Mouse (Mus musculus): Measurements from ENCODE around the gene Pde7b. TPM values are rescaled to one million over a fixed set of nuclear protein-coding genes. Genes with fewer than 3 reads are reported as not detected.

The Pde7b gene
- polyA plus RNA-seq, 1 experiment from 2014 or later: 4.3 TPM

DNA sequence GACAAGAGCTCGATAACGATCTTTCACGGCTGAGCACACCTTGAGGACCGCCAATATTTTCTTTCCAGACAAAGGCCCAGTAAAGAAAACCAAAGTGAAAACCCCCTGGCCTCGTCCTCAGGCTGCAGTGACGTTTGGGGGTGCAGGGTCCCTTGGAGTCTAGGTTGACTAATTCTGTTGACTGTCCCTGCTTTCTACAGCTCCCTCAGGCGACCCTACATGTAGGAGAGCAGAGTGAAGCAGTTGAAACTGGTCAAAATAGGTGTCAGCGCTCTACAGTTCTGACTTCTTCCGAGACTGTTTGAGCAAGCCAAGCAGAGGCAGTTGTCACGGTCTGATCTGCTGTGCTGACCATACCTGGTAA lies 306.0 kb downstream of the Pde7b start:
- DNase-seq (ENCODE audit: low spot score): no peak
- H3K36me3 ChIP-seq (replicated peaks; ENCODE audit: control insufficient read depth, insufficient read depth, low read depth, low read length): no peaks in the 10 kb centered on the region
- H3K9me3 ChIP-seq (replicated peaks; ENCODE audit: control insufficient read depth, low read length): no peaks in the 10 kb centered on the region
- H3K4me3 ChIP-seq (ENCODE audit: low read depth, low read length): no peak overlapping the region
- 86% methylated on average over 10 of the region's 10 CpGs for WGBS
- no peak for ATAC-seq (replicated peaks; ENCODE audit: insufficient number of reproducible peaks, low FRiP score, low TSS enrichment, low read depth)
- H3K27ac ChIP-seq (replicated peaks; ENCODE audit: low read depth, low read length): no peak overlapping the region
- H3K9ac ChIP-seq (replicated peaks; ENCODE audit: low read length): no peak overlapping the region
- H3K27me3 ChIP-seq (ENCODE audit: control insufficient read depth, insufficient read depth, low read length): no peaks in the 10 kb centered on the region
- no peak overlapping the region for H3K4me2 ChIP-seq (ENCODE audit: low read depth, low read length)
- no peaks in the 10 kb centered on the region for H3K4me1 ChIP-seq (ENCODE audit: control insufficient read depth, insufficient read depth, low read length)

- H3K9me3 ChIP-seq (replicated peaks; ENCODE audit: control insufficient read depth, low read length): no peaks in the 10 kb centered on the region
- no peaks in the 10 kb centered on the region for H3K4me1 ChIP-seq (ENCODE audit: control insufficient read depth, insufficient read depth, low read length)
- no peak overlapping the region for H3K4me2 ChIP-seq (ENCODE audit: low read depth, low read length)
- H3K9ac ChIP-seq (replicated peaks; ENCODE audit: low read length): no peak overlapping the region
- H3K36me3 ChIP-seq (replicated peaks; ENCODE audit: control insufficient read depth, insufficient read depth, low read depth, low read length): no peaks in the 10 kb centered on the region
- ATAC-seq (replicated peaks; ENCODE audit: insufficient number of reproducible peaks, low FRiP score, low TSS enrichment, low read depth): no peak
- no peak overlapping the region for H3K27ac ChIP-seq (replicated peaks; ENCODE audit: low read depth, low read length)
- 68% methylated on average over 11 of the region's 11 CpGs for WGBS
- DNase-seq (ENCODE audit: low spot score): no peak
- H3K27me3 ChIP-seq (ENCODE audit: control insufficient read depth, insufficient read depth, low read length): no peaks in the 10 kb centered on the region
- H3K4me3 ChIP-seq (ENCODE audit: low read depth, low read length): no peak overlapping the region
These were observed 306.5 kb downstream of the Pde7b start for GRCm38 (mm10) chr10:20418202-20418855.

DNA sequence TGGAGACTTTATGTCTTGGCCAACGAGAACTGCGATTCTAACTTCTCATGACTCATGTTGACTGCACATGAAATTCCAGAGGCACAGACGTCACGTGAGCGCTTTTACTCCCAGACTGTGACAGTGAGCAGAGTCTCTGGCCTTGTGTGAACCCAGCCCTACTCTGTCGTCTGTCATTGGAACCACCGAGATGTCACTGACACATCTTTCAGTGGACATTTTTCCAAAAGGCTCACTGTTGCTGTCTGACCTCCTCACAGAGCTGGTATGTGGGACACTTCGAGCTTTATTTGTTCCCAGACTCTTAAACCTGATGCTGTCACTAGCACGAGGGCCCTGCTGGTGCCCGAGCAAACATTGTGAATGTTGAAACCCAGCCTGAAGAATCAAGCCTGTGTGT lies 315.7 kb downstream of the Pde7b start:
- Histone ChIP-seq H3K27me3 (ENCODE audit: control insufficient read depth, insufficient read depth, low read length) (no peaks in the 10 kb centered on the region), H3K4me3 (ENCODE audit: low read depth, low read length) (no peak overlapping the region), H3K4me2 (ENCODE audit: low read depth, low read length) (no peak overlapping the region), H3K27ac (replicated peaks; ENCODE audit: low read depth, low read length) (no peak overlapping the region), H3K4me1 (ENCODE audit: control insufficient read depth, insufficient read depth, low read length) (no peaks in the 10 kb centered on the region), H3K36me3 (replicated peaks; ENCODE audit: control insufficient read depth, insufficient read depth, low read depth, low read length) (no peaks in the 10 kb centered on the region), H3K9ac (replicated peaks; ENCODE audit: low read length) (no peak overlapping the region), H3K9me3 (replicated peaks; ENCODE audit: control insufficient read depth, low read length) (no peaks in the 10 kb centered on the region)
- no peak for DNase-seq (ENCODE audit: low spot score)
- ATAC-seq (replicated peaks; ENCODE audit: insufficient number of reproducible peaks, low FRiP score, low TSS enrichment, low read depth): no peak
- 85% methylated on average over 10 of the region's 10 CpGs for WGBS

DNA sequence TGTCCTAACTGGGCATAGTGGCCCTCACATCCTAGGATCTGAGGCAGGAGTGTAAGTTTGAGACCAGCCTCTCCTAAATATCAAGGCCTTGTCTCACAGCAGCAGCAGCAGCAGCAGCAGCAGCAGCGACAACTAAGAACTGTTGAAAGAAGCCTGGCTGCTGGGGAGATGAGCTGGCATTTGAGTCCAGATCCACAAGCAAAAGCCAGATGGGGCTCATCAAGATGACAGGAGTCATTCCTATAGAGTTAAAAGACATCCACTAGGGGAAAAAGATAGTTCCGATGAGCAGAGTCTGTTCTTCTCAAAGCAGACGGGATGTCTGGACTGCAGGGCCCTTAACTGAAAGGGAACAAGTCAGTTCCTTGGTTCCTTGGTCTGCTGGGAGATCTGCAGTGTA lies 316.5 kb downstream of the Pde7b start:
- DNase-seq (ENCODE audit: low spot score): no peak
- H3K36me3 ChIP-seq (replicated peaks; ENCODE audit: control insufficient read depth, insufficient read depth, low read depth, low read length): no peaks in the 10 kb centered on the region
- no peak overlapping the region for H3K27ac ChIP-seq (replicated peaks; ENCODE audit: low read depth, low read length)
- no peaks in the 10 kb centered on the region for H3K27me3 ChIP-seq (ENCODE audit: control insufficient read depth, insufficient read depth, low read length)
- H3K4me1 ChIP-seq (ENCODE audit: control insufficient read depth, insufficient read depth, low read length): no peaks in the 10 kb centered on the region
- WGBS: 73% methylated on average over 3 of the region's 3 CpGs
- H3K4me2 ChIP-seq (ENCODE audit: low read depth, low read length): no peak overlapping the region
- no peaks in the 10 kb centered on the region for H3K9me3 ChIP-seq (replicated peaks; ENCODE audit: control insufficient read depth, low read length)
- H3K9ac ChIP-seq (replicated peaks; ENCODE audit: low read length): no peak overlapping the region
- H3K4me3 ChIP-seq (ENCODE audit: low read depth, low read length): no peak overlapping the region
- ATAC-seq (replicated peaks; ENCODE audit: insufficient number of reproducible peaks, low FRiP score, low TSS enrichment, low read depth): no peak

DNA sequence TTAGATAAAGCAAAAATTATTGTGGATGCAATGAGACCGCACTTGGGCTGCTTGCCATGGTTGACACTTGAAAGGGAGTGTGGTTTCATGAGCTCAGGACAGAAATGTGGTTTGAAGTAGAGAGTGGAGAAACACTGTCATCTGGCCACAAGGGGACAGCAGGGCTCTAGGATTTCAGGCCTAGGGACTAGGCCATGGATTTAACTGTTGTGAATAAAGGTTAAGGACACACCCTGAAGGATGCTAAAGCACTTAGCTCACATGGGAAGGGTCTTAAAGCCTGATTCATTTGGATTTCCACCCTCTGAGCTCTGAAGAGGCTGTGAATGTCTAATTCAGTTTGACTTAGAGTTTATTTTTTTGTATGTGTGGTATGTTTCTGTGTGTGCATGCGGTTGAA lies 319.4 kb downstream of the Pde7b start:
- ATAC-seq (replicated peaks; ENCODE audit: insufficient number of reproducible peaks, low FRiP score, low TSS enrichment, low read depth): no peak
- Histone ChIP-seq H3K9ac (replicated peaks; ENCODE audit: low read length) (no peak overlapping the region), H3K4me1 (ENCODE audit: control insufficient read depth, insufficient read depth, low read length) (no peaks in the 10 kb centered on the region)

DNA sequence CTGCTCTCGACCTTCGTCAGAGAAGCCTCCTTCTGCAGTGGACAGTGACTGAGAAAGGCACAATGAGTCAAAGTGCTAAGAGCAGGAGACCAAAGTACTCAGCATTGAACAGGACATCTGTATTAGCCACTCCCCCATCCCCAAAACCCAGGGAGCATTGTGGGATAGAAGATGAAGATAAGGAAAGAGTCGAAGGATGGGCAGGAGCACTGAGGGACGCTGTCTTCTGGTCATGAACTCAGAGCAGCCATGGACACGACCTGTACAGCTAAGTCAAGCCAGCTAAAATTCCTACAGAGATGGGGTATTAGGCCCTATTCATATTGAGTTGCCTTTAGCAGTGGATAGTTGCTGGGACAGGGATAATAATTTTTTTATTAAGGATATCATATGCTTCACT lies 321.9 kb downstream of the Pde7b start:
- ATAC-seq (replicated peaks; ENCODE audit: insufficient number of reproducible peaks, low FRiP score, low TSS enrichment, low read depth) (no peak), DNase-seq (ENCODE audit: low spot score) (no peak)
- H3K4me3 ChIP-seq (ENCODE audit: low read depth, low read length): no peak overlapping the region

More for the DNA sequence above, 319.4 kb downstream of the Pde7b start:
- no peaks in the 10 kb centered on the region for H3K9me3 ChIP-seq (replicated peaks; ENCODE audit: control insufficient read depth, low read length)
- 90% methylated on average over 2 of the region's 2 CpGs for WGBS
- H3K4me2 ChIP-seq (ENCODE audit: low read depth, low read length): no peak overlapping the region
- peak; percentile 72 for DNase-seq (ENCODE audit: low spot score)
- no peak overlapping the region for H3K27ac ChIP-seq (replicated peaks; ENCODE audit: low read depth, low read length)
- no peak overlapping the region for H3K4me3 ChIP-seq (ENCODE audit: low read depth, low read length)
- no peaks in the 10 kb centered on the region for H3K36me3 ChIP-seq (replicated peaks; ENCODE audit: control insufficient read depth, insufficient read depth, low read depth, low read length)
- H3K27me3 ChIP-seq (ENCODE audit: control insufficient read depth, insufficient read depth, low read length): no peaks in the 10 kb centered on the region

DNA sequence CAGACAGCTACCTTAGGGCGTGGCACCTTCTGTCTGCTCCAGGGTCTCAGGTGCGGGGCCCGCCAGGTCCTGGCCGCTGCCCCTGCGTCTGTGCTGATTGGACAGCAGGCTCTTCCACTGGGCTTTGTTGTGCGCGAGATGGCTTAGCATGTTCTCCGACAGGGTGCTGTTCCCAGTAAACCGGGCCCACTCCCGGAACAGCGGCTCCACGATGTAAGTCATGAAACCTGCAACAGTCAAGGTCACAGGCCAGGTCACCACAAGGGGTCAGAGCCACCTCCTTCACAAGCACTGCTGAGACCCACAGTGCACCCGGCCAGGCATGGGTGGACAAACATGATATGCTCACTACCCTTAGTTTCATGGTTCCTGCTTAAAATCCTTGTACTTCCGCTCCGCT lies 324.5 kb downstream of the Pde7b start:
- Histone ChIP-seq H3K27me3 (ENCODE audit: control insufficient read depth, insufficient read depth, low read length) (no peaks in the 10 kb centered on the region), H3K27ac (replicated peaks; ENCODE audit: low read depth, low read length) (no peak overlapping the region), H3K36me3 (replicated peaks; ENCODE audit: control insufficient read depth, insufficient read depth, low read depth, low read length) (no peaks in the 10 kb centered on the region), H3K9ac (replicated peaks; ENCODE audit: low read length) (no peak overlapping the region), H3K4me3 (ENCODE audit: low read depth, low read length) (no peak overlapping the region), H3K4me2 (ENCODE audit: low read depth, low read length) (no peak overlapping the region), H3K9me3 (replicated peaks; ENCODE audit: control insufficient read depth, low read length) (no peaks in the 10 kb centered on the region), H3K4me1 (ENCODE audit: control insufficient read depth, insufficient read depth, low read length) (no peaks in the 10 kb centered on the region)
- ATAC-seq (replicated peaks; ENCODE audit: insufficient number of reproducible peaks, low FRiP score, low TSS enrichment, low read depth): no peak
- 67% methylated on average over 15 of the region's 15 CpGs for whole genome bisulfite sequencing
- DNase-seq (ENCODE audit: low spot score): no peak

More for the DNA sequence above, 321.9 kb downstream of the Pde7b start:
- Histone ChIP-seq H3K36me3 (replicated peaks; ENCODE audit: control insufficient read depth, insufficient read depth, low read depth, low read length) (no peaks in the 10 kb centered on the region), H3K9me3 (replicated peaks; ENCODE audit: control insufficient read depth, low read length) (no peaks in the 10 kb centered on the region), H3K27me3 (ENCODE audit: control insufficient read depth, insufficient read depth, low read length) (no peaks in the 10 kb centered on the region), H3K4me1 (ENCODE audit: control insufficient read depth, insufficient read depth, low read length) (no peaks in the 10 kb centered on the region), H3K4me2 (ENCODE audit: low read depth, low read length) (no peak overlapping the region), H3K9ac (replicated peaks; ENCODE audit: low read length) (no peak overlapping the region), H3K27ac (replicated peaks; ENCODE audit: low read depth, low read length) (no peak overlapping the region)
- WGBS: 82% methylated on average over 5 of the region's 5 CpGs

DNA sequence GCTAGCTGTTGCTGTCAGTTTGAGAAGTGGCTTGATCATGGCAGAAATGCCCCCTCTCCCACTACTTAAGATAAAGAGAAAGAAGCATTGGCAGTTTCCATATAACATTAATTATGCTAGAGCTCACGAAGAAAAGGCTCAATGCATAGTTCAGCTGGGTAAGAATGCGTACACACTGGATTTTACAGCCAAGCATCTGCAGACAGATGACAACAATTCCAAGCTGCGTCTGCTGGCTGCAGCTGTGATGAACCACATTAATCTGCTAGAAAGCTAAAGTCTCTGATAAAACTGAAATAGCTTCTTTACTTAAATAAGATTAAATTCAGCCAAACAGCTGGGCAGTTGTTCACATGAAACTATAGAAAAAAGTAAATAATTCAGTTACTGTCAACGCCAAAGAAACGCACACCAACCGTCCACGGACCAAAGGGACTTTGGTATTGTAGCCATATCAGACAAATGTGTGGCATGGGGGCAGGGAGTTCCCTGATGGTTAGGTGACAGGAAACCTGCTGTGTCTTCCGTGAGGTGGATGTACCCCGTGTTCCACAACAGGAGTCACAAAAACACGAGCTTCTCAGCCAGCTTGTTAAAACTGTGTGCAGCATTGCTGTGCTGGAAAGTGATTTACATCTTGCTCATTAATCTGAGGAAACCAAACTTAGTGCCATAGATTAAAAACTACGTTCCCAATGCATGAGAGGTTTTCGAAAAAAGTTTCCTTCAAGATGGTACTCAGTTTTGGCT lies 326.1 kb downstream of the Pde7b start:
- Histone ChIP-seq H3K4me2 (ENCODE audit: low read depth, low read length) (no peak overlapping the region), H3K27me3 (ENCODE audit: control insufficient read depth, insufficient read depth, low read length) (no peaks in the 10 kb centered on the region), H3K4me1 (ENCODE audit: control insufficient read depth, insufficient read depth, low read length) (no peaks in the 10 kb centered on the region), H3K27ac (replicated peaks; ENCODE audit: low read depth, low read length) (no peak overlapping the region), H3K9me3 (replicated peaks; ENCODE audit: control insufficient read depth, low read length) (no peaks in the 10 kb centered on the region), H3K4me3 (ENCODE audit: low read depth, low read length) (no peak overlapping the region), H3K9ac (replicated peaks; ENCODE audit: low read length) (no peak overlapping the region), H3K36me3 (replicated peaks; ENCODE audit: control insufficient read depth, insufficient read depth, low read depth, low read length) (no peaks in the 10 kb centered on the region)
- no peak for ATAC-seq (replicated peaks; ENCODE audit: insufficient number of reproducible peaks, low FRiP score, low TSS enrichment, low read depth)
- no peak for DNase-seq (ENCODE audit: low spot score)
- WGBS: 80% methylated on average over 12 of the region's 12 CpGs
